Mouse (Mus musculus): ENCODE measurements around the gene Tle1. TPM values are rescaled to one million over a fixed set of nuclear protein-coding genes. Genes with fewer than 3 reads are reported as not detected.

The Tle1 gene
- polyA plus RNA-seq, 1 experiment from 2014 or later, result 39.4 TPM

DNA sequence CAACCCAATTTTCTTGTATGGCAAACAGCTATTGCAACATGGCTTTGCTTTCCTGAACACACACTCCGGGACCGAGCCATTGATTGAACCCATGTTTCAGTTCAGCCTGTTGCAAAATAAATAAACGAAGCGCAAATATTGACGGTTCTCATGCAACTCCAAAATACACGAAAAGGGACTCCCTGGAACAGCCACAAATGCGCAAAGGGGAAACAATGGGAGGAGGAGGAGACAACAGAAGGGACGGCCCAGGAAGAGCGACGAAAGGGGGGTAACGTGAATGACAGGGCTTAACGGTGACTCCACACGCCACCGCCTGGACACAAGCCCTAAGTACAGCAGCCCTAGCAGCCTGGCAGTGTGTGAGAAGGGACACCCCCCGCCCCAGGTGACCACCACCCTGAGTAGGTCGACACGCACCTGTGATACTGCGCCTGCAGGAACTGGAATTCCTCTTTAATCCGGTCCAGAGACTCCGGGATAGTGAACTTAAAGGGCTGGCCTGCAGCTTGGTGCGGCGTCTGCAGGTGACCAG, 1.8 kb downstream of the Tle1 start:
- peak overlapping the region; percentile 66 for H3K4me2 ChIP-seq (replicated peaks; ENCODE audit: low read depth, low read length)
- no peaks in the 10 kb centered on the region for H3K27me3 ChIP-seq (ENCODE audit: control insufficient read depth, insufficient read depth, low read length)
- under 1% methylated on average over 22 of the region's 22 CpGs for WGBS
- peak overlapping the region; percentile 91 for H3K9ac ChIP-seq (ENCODE audit: low read depth, low read length)
- peaks cover 3% of the 10 kb centered on the region; the same call in 1 of the 2 replicates for H3K36me3 ChIP-seq (ENCODE audit: control insufficient read depth, insufficient read depth, low read length)
- H3K4me3 ChIP-seq (ENCODE audit: low read length), result peak overlapping the region; percentile 86
- H3K27ac ChIP-seq (ENCODE audit: low read depth, low read length), result no peak overlapping the region
- ATAC-seq (ENCODE audit: low FRiP score, low TSS enrichment), result peak; percentile 55
- no peaks in the 10 kb centered on the region for H3K9me3 ChIP-seq (ENCODE audit: control insufficient read depth, low read length)
- peaks cover 19% of the 10 kb centered on the region; the same call in 1 of the 2 replicates for H3K4me1 ChIP-seq (ENCODE audit: control insufficient read depth, insufficient read depth, low read length)

DNA sequence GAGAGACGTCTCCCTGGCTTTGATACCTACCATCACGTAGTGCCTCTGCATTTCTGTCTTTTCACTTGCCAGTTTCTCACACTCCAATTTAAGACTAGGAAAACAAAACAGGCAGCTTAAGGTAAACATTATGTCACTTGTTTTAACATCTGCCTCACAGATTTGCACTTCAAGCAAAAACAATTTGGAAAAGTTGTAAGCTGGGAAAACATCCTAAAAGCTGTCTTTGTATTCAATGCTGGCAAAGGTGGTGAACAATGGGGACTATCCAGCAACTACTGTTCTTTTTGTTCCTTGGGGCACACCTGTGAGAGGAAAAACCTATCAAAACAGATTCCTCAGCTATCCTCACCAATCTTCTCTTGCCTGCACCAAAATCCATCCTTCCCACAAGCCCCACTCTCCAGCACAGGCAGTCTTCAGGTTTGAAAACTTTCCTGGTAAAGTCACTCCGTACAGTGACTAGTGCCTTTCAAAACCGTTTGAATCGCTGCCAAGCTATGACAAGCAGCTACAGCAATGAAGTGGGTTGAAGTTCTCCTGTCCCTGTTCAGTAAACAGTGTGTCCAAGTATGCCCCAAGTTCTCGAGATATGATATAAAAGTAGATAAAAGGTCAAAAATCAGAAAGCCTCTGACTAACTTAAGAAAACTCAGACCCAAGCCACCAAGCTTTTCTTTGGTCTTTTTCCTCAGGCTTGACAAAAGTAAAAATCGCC, 2.7 kb downstream of the Tle1 start:
- WGBS, result 21% methylated on average over 7 of the region's 7 CpGs
- ATAC-seq (ENCODE audit: low FRiP score, low TSS enrichment), result no peak
- H3K9me3 ChIP-seq (ENCODE audit: control insufficient read depth, low read length), result no peaks in the 10 kb centered on the region
- H3K4me1 ChIP-seq (ENCODE audit: control insufficient read depth, insufficient read depth, low read length), result peaks cover 19% of the 10 kb centered on the region; the same call in 1 of the 2 replicates
- H3K4me2 ChIP-seq (replicated peaks; ENCODE audit: low read depth, low read length), result peak overlapping the region; percentile 66
- peak overlapping the region; percentile 91 for H3K9ac ChIP-seq (ENCODE audit: low read depth, low read length)
- peak overlapping the region; percentile 86 for H3K4me3 ChIP-seq (ENCODE audit: low read length)
- H3K36me3 ChIP-seq (ENCODE audit: control insufficient read depth, insufficient read depth, low read length), result peaks cover 6% of the 10 kb centered on the region; the same call in 1 of the 2 replicates
- H3K27ac ChIP-seq (ENCODE audit: low read depth, low read length), result no peak overlapping the region
- no peaks in the 10 kb centered on the region for H3K27me3 ChIP-seq (ENCODE audit: control insufficient read depth, insufficient read depth, low read length)

DNA sequence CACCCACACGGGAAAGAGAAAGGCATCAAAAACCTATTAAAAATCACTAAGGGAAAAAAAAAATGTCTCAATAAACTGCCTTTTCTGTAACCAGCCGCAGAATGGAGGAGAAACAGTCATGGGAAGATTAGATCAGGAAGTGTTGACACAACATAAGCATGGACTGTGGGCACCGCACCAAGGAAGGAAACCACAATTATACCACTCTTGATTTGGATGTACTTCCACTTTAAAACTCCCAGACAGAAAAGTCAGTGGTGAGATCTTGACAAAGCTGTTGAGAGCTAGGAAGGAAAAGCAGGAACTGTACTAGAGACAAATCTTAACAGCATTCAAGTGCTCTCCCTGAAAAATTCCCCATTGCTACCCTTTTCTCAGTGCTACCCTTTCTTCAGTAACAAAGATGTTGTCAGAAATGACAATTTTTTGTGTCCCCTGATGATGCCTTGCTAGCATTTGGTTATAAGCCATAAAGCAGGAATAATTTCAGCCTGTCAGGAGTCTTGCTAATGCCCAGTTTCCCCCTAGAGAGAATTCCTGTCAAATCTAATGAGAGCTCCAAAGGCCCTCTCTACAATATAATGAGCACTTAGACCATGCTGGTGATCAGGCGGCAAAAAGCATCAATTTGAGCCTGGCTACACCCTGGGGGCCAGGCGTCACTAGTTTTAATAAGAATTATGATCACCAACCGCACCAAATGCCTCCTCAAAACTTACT, 5.4 kb downstream of the Tle1 start:
- no peak for ATAC-seq (ENCODE audit: low FRiP score, low TSS enrichment)
- Histone ChIP-seq H3K4me2 (replicated peaks; ENCODE audit: low read depth, low read length) (peak overlapping the region; percentile 6; the same call in 1 of the 2 replicates), H3K9ac (ENCODE audit: low read depth, low read length) (no peak overlapping the region), H3K27me3 (ENCODE audit: control insufficient read depth, insufficient read depth, low read length) (no peaks in the 10 kb centered on the region), H3K9me3 (ENCODE audit: control insufficient read depth, low read length) (no peaks in the 10 kb centered on the region), H3K4me3 (ENCODE audit: low read length) (no peak overlapping the region), H3K27ac (ENCODE audit: low read depth, low read length) (no peak overlapping the region), H3K36me3 (ENCODE audit: control insufficient read depth, insufficient read depth, low read length) (peaks cover 21% of the 10 kb centered on the region), H3K4me1 (ENCODE audit: control insufficient read depth, insufficient read depth, low read length) (peaks cover 19% of the 10 kb centered on the region; the same call in 1 of the 2 replicates)
- WGBS, result 64% methylated on average over 6 of the region's 6 CpGs

DNA sequence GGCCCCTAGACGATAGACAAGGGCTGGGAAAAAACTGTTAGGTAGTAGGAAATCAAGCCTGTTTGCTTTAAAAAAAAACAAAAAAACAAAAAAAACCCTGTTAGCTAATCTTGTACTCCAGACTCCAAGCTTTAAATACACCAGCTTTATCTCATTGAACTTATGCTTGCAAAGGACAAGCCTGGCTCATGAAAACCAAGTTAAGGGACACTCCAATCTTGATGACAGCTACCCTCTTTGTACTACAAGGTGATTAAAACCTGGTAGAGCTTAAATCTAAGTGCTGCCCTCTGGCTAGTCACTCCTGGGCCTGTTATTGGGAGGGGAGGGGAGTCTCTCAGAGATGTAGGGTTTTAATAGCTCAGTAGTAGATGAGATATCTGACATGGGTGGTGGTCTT, 7.4 kb downstream of the Tle1 start:
- peaks cover 19% of the 10 kb centered on the region; the same call in 1 of the 2 replicates for H3K4me1 ChIP-seq (ENCODE audit: control insufficient read depth, insufficient read depth, low read length)
- WGBS, result 85% methylated on average over 1 of the region's 1 CpGs
- no peaks in the 10 kb centered on the region for H3K27me3 ChIP-seq (ENCODE audit: control insufficient read depth, insufficient read depth, low read length)
- H3K27ac ChIP-seq (ENCODE audit: low read depth, low read length), result no peak overlapping the region
- no peak overlapping the region for H3K9ac ChIP-seq (ENCODE audit: low read depth, low read length)
- no peak for ATAC-seq (ENCODE audit: low FRiP score, low TSS enrichment)
- no peak overlapping the region for H3K4me2 ChIP-seq (replicated peaks; ENCODE audit: low read depth, low read length)
- no peak overlapping the region for H3K4me3 ChIP-seq (ENCODE audit: low read length)
- H3K9me3 ChIP-seq (ENCODE audit: control insufficient read depth, low read length), result no peaks in the 10 kb centered on the region
- peaks cover 21% of the 10 kb centered on the region for H3K36me3 ChIP-seq (ENCODE audit: control insufficient read depth, insufficient read depth, low read length)

DNA sequence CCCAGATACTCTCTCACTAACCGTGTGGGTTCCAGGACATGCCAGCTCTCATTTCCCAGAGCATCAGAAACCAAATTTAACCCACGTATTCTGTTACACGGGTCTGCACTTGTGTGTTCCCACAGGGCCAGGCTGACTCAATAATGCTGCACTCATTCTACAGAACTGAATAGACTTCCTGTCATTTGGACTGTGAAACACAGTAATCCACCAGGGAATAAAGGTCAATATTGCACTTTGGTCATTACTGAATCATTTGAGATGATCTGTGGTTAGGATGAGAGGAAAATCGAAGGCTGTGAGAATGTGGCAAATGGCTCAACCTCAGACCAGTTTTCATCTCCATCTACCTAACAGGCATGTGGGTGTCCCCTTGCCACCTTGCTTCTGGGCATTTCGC, 16.2 kb downstream of the Tle1 start:
- no peak overlapping the region for H3K27ac ChIP-seq (ENCODE audit: low read depth, low read length)
- WGBS, result 71% methylated on average over 5 of the region's 5 CpGs
- H3K9ac ChIP-seq (ENCODE audit: low read depth, low read length), result no peak overlapping the region
- H3K4me1 ChIP-seq (ENCODE audit: control insufficient read depth, insufficient read depth, low read length), result peaks cover 4% of the 10 kb centered on the region; the same call in 1 of the 2 replicates
- no peak for ATAC-seq (ENCODE audit: low FRiP score, low TSS enrichment)
- no peaks in the 10 kb centered on the region for H3K27me3 ChIP-seq (ENCODE audit: control insufficient read depth, insufficient read depth, low read length)
- H3K4me3 ChIP-seq (ENCODE audit: low read length), result no peak overlapping the region
- H3K9me3 ChIP-seq (ENCODE audit: control insufficient read depth, low read length), result no peaks in the 10 kb centered on the region
- H3K4me2 ChIP-seq (replicated peaks; ENCODE audit: low read depth, low read length), result no peak overlapping the region
- H3K36me3 ChIP-seq (ENCODE audit: control insufficient read depth, insufficient read depth, low read length), result peaks cover 16% of the 10 kb centered on the region

DNA sequence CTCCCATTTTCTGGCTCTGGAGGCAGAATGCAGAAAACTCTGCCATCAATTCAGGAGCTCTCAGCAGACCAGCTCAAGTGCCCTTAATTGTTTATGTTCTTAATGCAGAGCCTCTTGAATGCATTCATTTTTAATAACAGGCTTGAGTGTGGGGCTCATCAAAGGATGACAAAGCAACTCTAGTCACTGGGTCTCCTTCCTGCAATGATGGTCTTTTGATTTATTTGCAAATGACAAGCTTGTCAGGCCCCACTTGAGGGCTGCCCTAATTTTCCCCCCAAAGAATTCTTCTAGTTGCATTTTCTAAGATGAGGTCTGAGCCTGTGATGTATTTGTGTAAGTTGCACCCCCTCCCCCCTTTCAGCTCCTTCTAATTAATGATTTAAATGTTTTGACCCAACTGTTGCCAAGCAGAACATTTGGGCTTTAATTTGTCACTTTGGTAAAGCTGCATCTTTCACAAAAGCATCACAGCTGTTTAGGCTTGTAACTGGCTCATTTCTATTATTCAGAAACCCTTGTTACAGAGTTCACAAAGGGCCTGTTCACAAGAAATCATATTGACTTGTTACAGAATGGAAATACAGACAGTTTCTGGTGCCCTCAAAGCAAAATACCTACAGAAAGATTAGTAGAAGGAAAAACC, 18.3 kb downstream of the Tle1 start:
- H3K4me2 ChIP-seq (replicated peaks; ENCODE audit: low read depth, low read length), result no peak overlapping the region
- no peak overlapping the region for H3K9ac ChIP-seq (ENCODE audit: low read depth, low read length)
- no peak; the same call in 1 of the 2 replicates for ATAC-seq (ENCODE audit: low FRiP score, low TSS enrichment)
- H3K27me3 ChIP-seq (ENCODE audit: control insufficient read depth, insufficient read depth, low read length), result no peaks in the 10 kb centered on the region
- H3K27ac ChIP-seq (ENCODE audit: low read depth, low read length), result no peak overlapping the region
- H3K4me3 ChIP-seq (ENCODE audit: low read length), result no peak overlapping the region
- H3K9me3 ChIP-seq (ENCODE audit: control insufficient read depth, low read length), result no peaks in the 10 kb centered on the region
- H3K36me3 ChIP-seq (ENCODE audit: control insufficient read depth, insufficient read depth, low read length), result peaks cover 16% of the 10 kb centered on the region
- H3K4me1 ChIP-seq (ENCODE audit: control insufficient read depth, insufficient read depth, low read length), result peaks cover 4% of the 10 kb centered on the region; the same call in 1 of the 2 replicates

- H3K9ac ChIP-seq (ENCODE audit: low read depth, low read length), result no peak overlapping the region
- no peak for ATAC-seq (ENCODE audit: low FRiP score, low TSS enrichment)
- no peaks in the 10 kb centered on the region for H3K9me3 ChIP-seq (ENCODE audit: control insufficient read depth, low read length)
- no peak overlapping the region for H3K4me3 ChIP-seq (ENCODE audit: low read length)
- peaks cover 8% of the 10 kb centered on the region for H3K36me3 ChIP-seq (ENCODE audit: control insufficient read depth, insufficient read depth, low read length)
- H3K4me2 ChIP-seq (replicated peaks; ENCODE audit: low read depth, low read length), result no peak overlapping the region
- H3K27ac ChIP-seq (ENCODE audit: low read depth, low read length), result no peak overlapping the region
- H3K4me1 ChIP-seq (ENCODE audit: control insufficient read depth, insufficient read depth, low read length), result peaks cover 2% of the 10 kb centered on the region; the same call in 1 of the 2 replicates
- WGBS, result 90% methylated on average over 1 of the region's 1 CpGs
- H3K27me3 ChIP-seq (ENCODE audit: control insufficient read depth, insufficient read depth, low read length), result no peaks in the 10 kb centered on the region
These were observed 24.8 kb downstream of the Tle1 start for GRCm38 (mm10) chr4:72175943-72176342.

- no peaks in the 10 kb centered on the region for H3K27me3 ChIP-seq (ENCODE audit: control insufficient read depth, insufficient read depth, low read length)
- H3K4me1 ChIP-seq (ENCODE audit: control insufficient read depth, insufficient read depth, low read length), result no peaks in the 10 kb centered on the region
- H3K9ac ChIP-seq (ENCODE audit: low read depth, low read length), result no peak overlapping the region
- H3K4me2 ChIP-seq (replicated peaks; ENCODE audit: low read depth, low read length), result no peak overlapping the region
- ATAC-seq (ENCODE audit: low FRiP score, low TSS enrichment), result no peak
- H3K4me3 ChIP-seq (ENCODE audit: low read length), result no peak overlapping the region
- peaks cover 36% of the 10 kb centered on the region for H3K36me3 ChIP-seq (ENCODE audit: control insufficient read depth, insufficient read depth, low read length)
- no peak overlapping the region for H3K27ac ChIP-seq (ENCODE audit: low read depth, low read length)
- H3K9me3 ChIP-seq (ENCODE audit: control insufficient read depth, low read length), result no peaks in the 10 kb centered on the region
- 34% methylated on average over 1 of the region's 1 CpGs for WGBS
These were observed 32.5 kb downstream of the Tle1 start for GRCm38 (mm10) chr4:72168267-72168666.
